Mouse (Mus musculus) CH12.LX (cell line): ENCODE measurements around the gene Olfr97. TPM values are rescaled to one million over a fixed set of nuclear protein-coding genes. Genes with fewer than 3 reads are reported as not detected.

Experiments
- DNase-seq: peaks from one replicate; pipeline ENCODE4 v3.0.0-alpha.2; 2013; ENCODE audit errors: extremely low read depth
- H3K27ac ChIP-seq: 2 replicates; pipeline ENCODE4 v1.5.1; 2012; ENCODE audit warnings: low read depth, mild to moderate bottlenecking, control low read depth, moderate library complexity; ENCODE audit not compliant: insufficient read depth
- H3K27me3 ChIP-seq: replicated peaks from 2 replicates; pipeline ENCODE3; 2012; ENCODE audit warnings: inconsistent platforms
- H3K36me3 ChIP-seq, 2 experiments: replicated peaks in 1 of 2; 2 replicates each; pipeline versions ENCODE3 to v1.6.1; 2012; ENCODE audit warnings: inconsistent platforms in 1 of 2, low read length in 1 of 2, mild to moderate bottlenecking in 1 of 2, mixed read lengths in 1 of 2, moderate library complexity in 1 of 2; ENCODE audit not compliant: control insufficient read depth in 1 of 2, insufficient read depth in 1 of 2
- H3K4me1 ChIP-seq, 2 experiments: 2 replicates each; pipeline ENCODE4 v1.6.1; 2012; ENCODE audit warnings: inconsistent platforms in 1 of 2, moderate library complexity in 1 of 2; ENCODE audit not compliant: insufficient read depth in 2 of 2, control insufficient read depth in 1 of 2
- H3K4me2 ChIP-seq: 2 replicates; pipeline ENCODE4 v1.6.1; 2012; ENCODE audit warnings: low read depth, mild to moderate bottlenecking, control low read depth; ENCODE audit not compliant: poor library complexity, insufficient read depth, severe bottlenecking
- H3K4me3 ChIP-seq, 3 experiments: fragments of 150-350 bp in 1 of 3; sonication (generic) in 1 of 3; replicated peaks in 1 of 3; 2 replicates each; pipeline versions ENCODE3 to v1.5.1; 2011 to 2012; ENCODE audit warnings: low read depth in 2 of 3, low read length in 2 of 3, mild to moderate bottlenecking in 2 of 3, moderate library complexity in 2 of 3, control low read depth in 1 of 3, improper control_type of control experiment in 1 of 3, inconsistent platforms in 1 of 3, mixed read lengths in 1 of 3; ENCODE audit not compliant: poor library complexity in 1 of 3
- H3K79me2 ChIP-seq: replicated peaks from 2 replicates; pipeline ENCODE4 v1.6.1; 2012; ENCODE audit warnings: mild to moderate bottlenecking, moderate library complexity; ENCODE audit not compliant: control insufficient read depth, poor library complexity, insufficient read depth, severe bottlenecking; ENCODE audit errors: extremely low read depth
- H3K9ac ChIP-seq: 2 replicates; pipeline ENCODE4 v1.6.1; 2012; ENCODE audit warnings: low read depth, mild to moderate bottlenecking, control low read depth, moderate library complexity; ENCODE audit not compliant: insufficient read depth
- H3K9me3 ChIP-seq: replicated peaks from 2 replicates; pipeline ENCODE3; 2012; ENCODE audit warnings: low read length, inconsistent platforms, mixed read lengths
- BHLHE40 ChIP-seq: IDR thresholded peaks from 2 replicates; pipeline ENCODE4 v1.6.1; 2011; ENCODE audit warnings: mild to moderate bottlenecking, low read depth, low read length, improper control_type of control experiment
- CHD1 ChIP-seq: IDR thresholded peaks from 2 replicates; pipeline ENCODE4 v1.6.1; 2012; ENCODE audit warnings: low read depth, low read length, improper control_type of control experiment, inconsistent platforms
- CTCF ChIP-seq, 2 experiments: IDR thresholded peaks in 1 of 2; conservative IDR thresholded peaks in 1 of 2; 2 replicates each; pipeline ENCODE4 v1.5.1; 2011 to 2012; ENCODE audit warnings: low read depth in 2 of 2, low read length in 2 of 2, improper control_type of control experiment in 1 of 2, inconsistent platforms in 1 of 2, mild to moderate bottlenecking in 1 of 2, moderate library complexity in 1 of 2
- E2F4 ChIP-seq: IDR thresholded peaks from 2 replicates; pipeline ENCODE4 v1.6.1; 2011; ENCODE audit warnings: low read depth, low read length, improper control_type of control experiment; ENCODE audit not compliant: insufficient replicate concordance
- GABPA ChIP-seq: IDR thresholded peaks from 2 replicates; pipeline ENCODE4 v1.6.1; 2012; ENCODE audit warnings: low read depth, low read length, improper control_type of control experiment, inconsistent platforms; ENCODE audit not compliant: insufficient replicate concordance
- HCFC1 ChIP-seq: IDR thresholded peaks from 2 replicates; pipeline ENCODE4 v1.6.1; 2012; ENCODE audit warnings: low read depth, mild to moderate bottlenecking, inconsistent platforms, low read length, improper control_type of control experiment
- IRF4 ChIP-seq: IDR thresholded peaks from 2 replicates; pipeline ENCODE4 v1.6.1; 2014; ENCODE audit warnings: low read depth, mild to moderate bottlenecking, inconsistent platforms, low read length, improper control_type of control experiment
- MAX ChIP-seq: IDR thresholded peaks from 2 replicates; pipeline ENCODE4 v1.6.1; 2011; ENCODE audit warnings: low read length, improper control_type of control experiment
- MEF2A ChIP-seq: IDR thresholded peaks from 2 replicates; pipeline ENCODE4 v1.6.1; 2014; ENCODE audit warnings: low read depth, mild to moderate bottlenecking, inconsistent platforms, low read length, improper control_type of control experiment, borderline replicate concordance
- MYC ChIP-seq: IDR thresholded peaks from 2 replicates; pipeline ENCODE4 v1.6.1; 2011; ENCODE audit warnings: low read depth, mild to moderate bottlenecking, improper control_type of control experiment, low read length
- NRF1 ChIP-seq: IDR thresholded peaks from 2 replicates; pipeline ENCODE4 v1.6.1; 2014; ENCODE audit warnings: low read depth, mild to moderate bottlenecking, inconsistent platforms, low read length, improper control_type of control experiment, moderate library complexity
- SMC3 ChIP-seq: IDR thresholded peaks from 2 replicates; pipeline ENCODE4 v1.6.1; 2011; ENCODE audit warnings: low read depth, low read length, improper control_type of control experiment
- TCF12 ChIP-seq: IDR thresholded peaks from 2 replicates; pipeline ENCODE4 v1.6.1; 2014; ENCODE audit warnings: low read depth, mild to moderate bottlenecking, inconsistent platforms, low read length, improper control_type of control experiment
- USF1 ChIP-seq: IDR thresholded peaks from 2 replicates; pipeline ENCODE4 v1.6.1; 2014; ENCODE audit warnings: low read depth, mild to moderate bottlenecking, inconsistent platforms, low read length, improper control_type of control experiment
- USF2 ChIP-seq: conservative IDR thresholded peaks from 2 replicates; pipeline ENCODE4 v1.6.1; 2011; ENCODE audit warnings: low read depth, low read length, improper control_type of control experiment
- ZMIZ1 ChIP-seq: IDR thresholded peaks from 2 replicates; pipeline ENCODE4 v1.6.1; 2012; ENCODE audit warnings: low read depth, mild to moderate bottlenecking, inconsistent platforms, low read length, improper control_type of control experiment
- ZNF384 ChIP-seq: IDR thresholded peaks from 2 replicates; pipeline ENCODE4 v1.6.1; 2012; ENCODE audit warnings: low read depth, low read length, improper control_type of control experiment, inconsistent platforms
- dilution Hi-C: fragments of 300-500 bp; cut with MboI; formaldehyde crosslinking; loops from 2 replicates; pipeline ENCODE4 v1.14.3; 2020; ENCODE audit warnings: low sequenced_read_pairs; ENCODE audit not compliant: extremely low pct_unique_long_range_greater_than_20kb, extremely low pct_ligation_motif_present
- in situ Hi-C: fragments of 300-500 bp; cut with MboI; formaldehyde crosslinking; loops from 3 replicates; pipeline ENCODE4 v1.14.3; 2019; ENCODE audit warnings: low sequenced_read_pairs, low pct_ligation_motif_present, low pct_unique_long_range_greater_than_20kb, mixed read lengths
- polyA plus RNA-seq: library from polyadenylated mRNA; unstranded; fragments of >175 nt; gene quantifications from 2 replicates; pipeline ENCODE4 v1.2.1, GENCODE M21; 2012; ENCODE audit warnings: low read depth; ENCODE audit not compliant: insufficient read length
- total RNA-seq, 2 experiments: library from RNA; depleted of rRNA; stranded (reverse); fragments of 300-350 nt in 1 of 2; fragments of >200 nt in 1 of 2; gene quantifications; 2 replicates each; pipeline ENCODE4 v1.2.3; 2012 to 2014

The Olfr97 gene
- total and polyA plus RNA-seq, 3 experiments = not detected

GRCm38 (mm10) chr17:37219846-37220245 lies 17.3 kb downstream of the Olfr97 start, which contains the start of gene Olfr96:
TSS of gene Olfr96 (plus strand) at chr17:37220146.
- H3K27me3 ChIP-seq = peaks cover 3% of the 10 kb centered on the region

GRCm38 (mm10) chr17:37218486-37218885 lies 18.6 kb downstream of the Olfr97 start:
- Histone ChIP-seq H3K27ac (no peak overlapping the region), H3K4me1 (no peaks in the 10 kb centered on the region), H3K27me3 (peaks cover 12% of the 10 kb centered on the region), H3K4me3 (no peak overlapping the region), H3K9me3 (peaks cover 2% of the 10 kb centered on the region), H3K4me2 (no peak overlapping the region), H3K9ac (no peak overlapping the region), H3K79me2 (no peaks in the 10 kb centered on the region), H3K36me3 (no peaks in the 10 kb centered on the region)
- in situ Hi-C loops = no loop called here
- no peak for DNase-seq
- no peak for TF ChIP-seq GABPA
- TF ChIP-seq MAX = no peak
- TF ChIP-seq CTCF (conservative IDR thresholded peaks at IDR 0.05 in 1 of 2, IDR thresholded peaks at IDR 0.05 in 1 of 2; ENCODE audit: low read depth in 2 of 2, low read length in 2 of 2) = no peak
- TF ChIP-seq E2F4 = no peak
- TF ChIP-seq ZMIZ1 = no peak
- TF ChIP-seq CHD1 = no peak
- TF ChIP-seq USF2 = no peak
- TF ChIP-seq NRF1 = no peak
- dilution Hi-C loops = no loop called here

More at GRCm38 (mm10) chr17:37219846-37220245, 17.3 kb downstream of the Olfr97 start, which contains the start of gene Olfr96:
- dilution Hi-C loops (no loop called here), in situ Hi-C loops (no loop called here)
- Histone ChIP-seq H3K9ac (no peak within 1 kb of the TSS), H3K9me3 (peaks cover 2% of the 10 kb centered on the region), H3K27ac (no peak within 1 kb of the TSS), H3K36me3 (no peaks in the 10 kb centered on the region), H3K4me1 (no peaks in the 10 kb centered on the region), H3K79me2 (no peaks in the 10 kb centered on the region), H3K4me3 (no peak within 1 kb of the TSS), H3K4me2 (no peak within 1 kb of the TSS)
- TF ChIP-seq IRF4 (no peak), ZNF384 (no peak), MEF2A (no peak), MAX (no peak), USF1 (no peak), NRF1 (no peak), ZMIZ1 (no peak), CHD1 (no peak), USF2 (no peak), CTCF (conservative IDR thresholded peaks at IDR 0.05 in 1 of 2, IDR thresholded peaks at IDR 0.05 in 1 of 2; ENCODE audit: low read depth in 2 of 2, low read length in 2 of 2) (no peak), MYC (no peak), TCF12 (no peak), HCFC1 (no peak), BHLHE40 (no peak), SMC3 (no peak)
- no peak for DNase-seq
